Mouse (Mus musculus) MEL (cell line): Measurements from ENCODE around the gene 4430402I18Rik. TPM values are rescaled to one million over a fixed set of nuclear protein-coding genes. Genes with fewer than 3 reads are reported as not detected.

Experiments
- DNase-seq: peaks from one replicate; pipeline ENCODE4 v3.0.0; 2011; ENCODE audit warnings: low read depth, low spot score
- H3K27ac ChIP-seq: 2 replicates; pipeline ENCODE4 v1.5.1; 2012; ENCODE audit warnings: low read depth, mild to moderate bottlenecking, control low read depth, low read length, moderate library complexity; ENCODE audit not compliant: control insufficient read depth
- H3K27me3 ChIP-seq, 2 experiments: fragments of 150-350 bp in 1 of 2; sonication (generic) in 1 of 2; 2 replicates each; pipeline ENCODE4 v1.6.1; 2012; ENCODE audit warnings: low read length in 2 of 2, mild to moderate bottlenecking in 2 of 2, improper control_type of control experiment in 1 of 2, moderate library complexity in 1 of 2; ENCODE audit not compliant: insufficient read depth in 2 of 2, control insufficient read depth in 1 of 2
- H3K36me3 ChIP-seq, 2 experiments: 2 replicates each; pipeline ENCODE4 v1.6.1; 2012 to 2014; ENCODE audit warnings: low read length in 2 of 2, improper control_type of control experiment in 1 of 2, inconsistent platforms in 1 of 2, mild to moderate bottlenecking in 1 of 2; ENCODE audit not compliant: insufficient read depth in 2 of 2, control insufficient read depth in 1 of 2
- H3K4me1 ChIP-seq, 2 experiments: fragments of 150-350 bp in 1 of 2; sonication (generic) in 1 of 2; 2 replicates each; pipeline ENCODE4 v1.6.1; 2012; ENCODE audit warnings: low read length in 2 of 2, improper control_type of control experiment in 1 of 2, mild to moderate bottlenecking in 1 of 2; ENCODE audit not compliant: insufficient read depth in 2 of 2, control insufficient read depth in 1 of 2
- H3K4me3 ChIP-seq, 2 experiments: fragments of 150-350 bp in 1 of 2; sonication (generic) in 1 of 2; 2 replicates each; pipeline ENCODE4 v1.5.1; 2012; ENCODE audit warnings: low read depth in 2 of 2, low read length in 2 of 2, mild to moderate bottlenecking in 2 of 2, moderate library complexity in 2 of 2, control low read depth in 1 of 2, improper control_type of control experiment in 1 of 2; ENCODE audit not compliant: control insufficient read depth in 1 of 2, insufficient read depth in 1 of 2
- H3K79me2 ChIP-seq: 2 replicates; pipeline ENCODE4 v1.6.1; 2012; ENCODE audit warnings: mild to moderate bottlenecking, low read length, moderate library complexity; ENCODE audit not compliant: control insufficient read depth, poor library complexity, insufficient read depth
- H3K9ac ChIP-seq: 2 replicates; pipeline ENCODE4 v1.6.1; 2012; ENCODE audit warnings: low read depth, mild to moderate bottlenecking, control low read depth, low read length, moderate library complexity; ENCODE audit not compliant: control insufficient read depth, poor library complexity, severe bottlenecking
- H3K9me3 ChIP-seq: fragments of 150-350 bp; sonication (generic); replicated peaks from 2 replicates; pipeline ENCODE4 v1.6.1; 2012; ENCODE audit warnings: mild to moderate bottlenecking, low read length, improper control_type of control experiment, moderate library complexity; ENCODE audit not compliant: insufficient read depth
- BHLHE40 ChIP-seq: IDR thresholded peaks from 2 replicates; pipeline ENCODE4 v1.6.1; 2012; ENCODE audit warnings: low read depth, mild to moderate bottlenecking, inconsistent platforms, low read length, improper control_type of control experiment, borderline replicate concordance
- CHD2 ChIP-seq: IDR thresholded peaks from 2 replicates; pipeline ENCODE4 v1.6.1; 2011; ENCODE audit warnings: low read length, improper control_type of control experiment
- E2F4 ChIP-seq: IDR thresholded peaks from 2 replicates; pipeline ENCODE4 v1.6.1; 2011; ENCODE audit warnings: low read depth, low read length, improper control_type of control experiment, borderline replicate concordance
- EP300 ChIP-seq, 2 experiments: IDR thresholded peaks; 2 replicates each; pipeline ENCODE4 v1.6.1; 2011; ENCODE audit warnings: improper control_type of control experiment in 2 of 2, low read length in 2 of 2, low read depth in 1 of 2, mild to moderate bottlenecking in 1 of 2
- ETS1 ChIP-seq: IDR thresholded peaks from 2 replicates; pipeline ENCODE4 v1.6.1; 2012; ENCODE audit warnings: low read depth, mild to moderate bottlenecking, inconsistent platforms, low read length, improper control_type of control experiment, moderate library complexity
- GABPA ChIP-seq: IDR thresholded peaks from 2 replicates; pipeline ENCODE4 v1.6.1; 2012; ENCODE audit warnings: low read depth, mild to moderate bottlenecking, inconsistent platforms, low read length, improper control_type of control experiment, moderate library complexity
- JUND ChIP-seq: IDR thresholded peaks from 2 replicates; pipeline ENCODE4 v1.6.1; 2011; ENCODE audit warnings: low read depth, mild to moderate bottlenecking, improper control_type of control experiment, low read length
- KAT2A ChIP-seq: conservative IDR thresholded peaks from 2 replicates; pipeline ENCODE4 v1.6.1; 2012; ENCODE audit warnings: low read depth, low read length, improper control_type of control experiment, inconsistent platforms
- MAFK ChIP-seq: IDR thresholded peaks from 2 replicates; pipeline ENCODE4 v1.6.1; 2011; ENCODE audit warnings: low read depth, mild to moderate bottlenecking, low read length, improper control_type of control experiment, borderline replicate concordance
- MAX ChIP-seq: IDR thresholded peaks from 2 replicates; pipeline ENCODE4 v1.6.1; 2011; ENCODE audit warnings: low read length, improper control_type of control experiment
- MEF2A ChIP-seq: IDR thresholded peaks from 2 replicates; pipeline ENCODE4 v1.6.1; 2014; ENCODE audit warnings: low read depth, mild to moderate bottlenecking, inconsistent platforms, low read length, improper control_type of control experiment; ENCODE audit not compliant: poor library complexity, insufficient replicate concordance, severe bottlenecking; ENCODE audit errors: extremely low read depth
- MYB ChIP-seq: IDR thresholded peaks from 2 replicates; pipeline ENCODE4 v1.6.1; 2011; ENCODE audit warnings: mild to moderate bottlenecking, low read depth, low read length, improper control_type of control experiment
- NRF1 ChIP-seq: IDR thresholded peaks from 2 replicates; pipeline ENCODE4 v1.6.1; 2014; ENCODE audit warnings: low read depth, mild to moderate bottlenecking, inconsistent platforms, low read length, improper control_type of control experiment, moderate library complexity; ENCODE audit not compliant: poor library complexity, insufficient read depth, severe bottlenecking
- POLR2AphosphoS2 ChIP-seq: IDR thresholded peaks from 2 replicates; pipeline ENCODE4 v1.6.1; 2011; ENCODE audit warnings: low read length, improper control_type of control experiment
- POLR2AphosphoS5 ChIP-seq: IDR thresholded peaks from 2 replicates; pipeline ENCODE4 v1.6.1; 2012; ENCODE audit warnings: low read depth, borderline replicate concordance, mild to moderate bottlenecking, inconsistent platforms, low read length, moderate library complexity, mixed read lengths
- SIN3A ChIP-seq: IDR thresholded peaks from 2 replicates; pipeline ENCODE4 v1.6.1; 2012; ENCODE audit warnings: low read length, improper control_type of control experiment, inconsistent platforms
- SMC3 ChIP-seq: IDR thresholded peaks from 2 replicates; pipeline ENCODE4 v1.6.1; 2011; ENCODE audit warnings: low read depth, low read length, improper control_type of control experiment
- TAL1 ChIP-seq: IDR thresholded peaks from 2 replicates; pipeline ENCODE4 v1.6.1; 2012; ENCODE audit warnings: mild to moderate bottlenecking, inconsistent platforms, low read length, moderate library complexity, mixed read lengths
- TBP ChIP-seq: IDR thresholded peaks from 2 replicates; pipeline ENCODE4 v1.8.0; 2011; ENCODE audit warnings: low read depth, low read length, improper control_type of control experiment
- UBTF ChIP-seq: IDR thresholded peaks from 2 replicates; pipeline ENCODE4 v1.6.1; 2012; ENCODE audit warnings: low read depth, mild to moderate bottlenecking, inconsistent platforms, low read length, improper control_type of control experiment, moderate library complexity, borderline replicate concordance; ENCODE audit not compliant: insufficient read depth
- USF1 ChIP-seq: IDR thresholded peaks from 2 replicates; pipeline ENCODE4 v1.6.1; 2014; ENCODE audit warnings: low read depth, mild to moderate bottlenecking, inconsistent platforms, low read length, improper control_type of control experiment, moderate library complexity
- ZC3H11A ChIP-seq: IDR thresholded peaks from 2 replicates; pipeline ENCODE4 v1.6.1; 2012; ENCODE audit warnings: low read depth, mild to moderate bottlenecking, inconsistent platforms, low read length, improper control_type of control experiment
- ZKSCAN1 ChIP-seq: IDR thresholded peaks from 2 replicates; pipeline ENCODE4 v1.6.1; 2012; ENCODE audit warnings: low read depth, mild to moderate bottlenecking, inconsistent platforms, low read length, improper control_type of control experiment, moderate library complexity
- ZMIZ1 ChIP-seq: IDR thresholded peaks from 2 replicates; pipeline ENCODE4 v1.6.1; 2012; ENCODE audit warnings: low read depth, mild to moderate bottlenecking, inconsistent platforms, low read length, improper control_type of control experiment, moderate library complexity
- ZNF384 ChIP-seq: IDR thresholded peaks from 2 replicates; pipeline ENCODE4 v1.6.1; 2012; ENCODE audit warnings: low read depth, mild to moderate bottlenecking, inconsistent platforms, low read length, improper control_type of control experiment
- polyA plus RNA-seq, 2 experiments: library from polyadenylated mRNA; stranded (reverse) in 1 of 2; unstranded in 1 of 2; fragments of >175 nt in 1 of 2; fragments of >200 nt in 1 of 2; gene quantifications; 2 replicates each; pipeline versions ENCODE4 v1.2.1 to v1.2.4; 2012; ENCODE audit warnings: low replicate concordance in 2 of 2, low read depth in 1 of 2; ENCODE audit not compliant: insufficient read length in 2 of 2, insufficient read depth in 1 of 2, missing spikeins in 1 of 2
- total RNA-seq: library from RNA; depleted of rRNA; stranded (reverse); fragments of 300-350 nt; gene quantifications from 2 replicates; pipeline ENCODE4 v1.2.3, GENCODE M21; 2012

4430402I18Rik gene
- total and polyA plus RNA-seq, 3 experiments, result not detected

DNA sequence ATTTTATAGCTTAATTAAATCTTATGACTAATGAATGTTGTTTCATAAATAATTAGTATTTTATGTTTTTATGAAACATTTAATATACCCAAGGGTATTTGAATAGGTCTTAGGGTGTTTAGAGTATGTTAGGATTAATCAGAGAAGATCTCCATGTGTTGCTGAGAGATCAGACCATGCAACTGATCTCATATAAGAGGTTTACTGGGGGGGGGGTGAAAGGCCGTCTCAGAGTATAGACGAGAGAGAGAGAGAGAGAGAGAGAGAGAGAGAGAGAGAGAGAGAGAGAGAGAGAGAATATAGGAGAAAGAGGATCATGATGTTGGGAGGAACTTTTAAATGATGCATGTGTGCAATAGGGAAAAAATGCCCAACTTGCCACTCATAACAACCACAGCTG is 97.2 kb downstream of the 4430402I18Rik start:
- Histone ChIP-seq H3K27ac (no peak overlapping the region), H3K9ac (no peak overlapping the region), H3K79me2 (no peaks in the 10 kb centered on the region), H3K4me1 (no peaks in the 10 kb centered on the region), H3K4me3 (no peak overlapping the region), H3K9me3 (no peaks in the 10 kb centered on the region), H3K36me3 (no peaks in the 10 kb centered on the region), H3K27me3 (peaks cover 0 to 8% of the 10 kb centered on the region in 2 experiments; a peak in 3 of 4 replicates)
- TF ChIP-seq JUND (no peak), UBTF (no peak), EP300 (IDR thresholded peaks at IDR 0.05; ENCODE audit: low read depth in 1 of 2, low read length in 2 of 2) (no peak), ZC3H11A (no peak), MEF2A (no peak), POLR2AphosphoS2 (no peak), TBP (no peak), E2F4 (no peak), USF1 (no peak), MAFK (no peak), SMC3 (no peak), TAL1 (no peak), MAX (no peak), BHLHE40 (no peak), POLR2AphosphoS5 (no peak)
- no peak for DNase-seq

DNA sequence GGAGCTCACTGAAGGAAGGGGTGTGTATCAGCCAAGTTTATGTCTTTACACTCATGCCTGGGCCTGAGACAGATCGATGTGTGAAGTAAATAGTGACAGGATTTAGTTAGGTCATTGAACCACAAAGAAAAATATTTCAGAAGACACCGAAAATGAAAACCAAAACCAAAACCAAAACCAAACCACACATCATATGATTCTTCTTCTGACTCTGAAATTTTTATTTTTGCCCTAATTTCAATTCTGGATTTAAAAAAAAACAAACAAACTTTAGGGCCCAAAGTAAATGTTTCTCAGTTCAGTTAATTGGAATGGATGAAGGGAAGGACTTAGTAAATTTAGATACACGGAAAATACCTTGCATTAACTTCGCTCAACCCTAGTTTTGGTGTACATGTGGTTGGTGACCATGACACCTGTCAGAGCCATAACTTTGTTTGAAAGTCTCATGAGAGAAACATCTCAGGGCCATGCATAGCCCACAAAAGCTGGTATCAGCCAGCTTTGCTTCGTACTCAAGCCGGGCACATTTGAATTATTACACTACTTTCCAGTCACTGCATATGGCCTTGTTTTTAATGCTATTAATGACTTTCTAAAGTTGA is 98.2 kb downstream of the 4430402I18Rik start:
- no peaks in the 10 kb centered on the region for H3K9me3 ChIP-seq
- H3K4me1 ChIP-seq, result no peaks in the 10 kb centered on the region
- H3K36me3 ChIP-seq, result no peaks in the 10 kb centered on the region
- TF ChIP-seq POLR2AphosphoS2 (no peak), ZKSCAN1 (no peak), MYB (no peak), KAT2A (no peak), E2F4 (no peak), ZMIZ1 (no peak), CHD2 (no peak), MAX (no peak), GABPA (no peak), NRF1 (no peak), TAL1 (no peak), ETS1 (no peak), ZNF384 (no peak), SIN3A (no peak), JUND (no peak)
- H3K27me3 ChIP-seq, result peaks cover 0 to 8% of the 10 kb centered on the region in 2 experiments; a peak in 3 of 4 replicates
- no peaks in the 10 kb centered on the region for H3K79me2 ChIP-seq
- DNase-seq, result no peak
- no peak overlapping the region for H3K9ac ChIP-seq
- H3K4me3 ChIP-seq, result no peak overlapping the region
- H3K27ac ChIP-seq, result no peak overlapping the region
